Comparison of ENCODE assay signal across 9 mouse cellular contexts in the genomic region with DNA sequence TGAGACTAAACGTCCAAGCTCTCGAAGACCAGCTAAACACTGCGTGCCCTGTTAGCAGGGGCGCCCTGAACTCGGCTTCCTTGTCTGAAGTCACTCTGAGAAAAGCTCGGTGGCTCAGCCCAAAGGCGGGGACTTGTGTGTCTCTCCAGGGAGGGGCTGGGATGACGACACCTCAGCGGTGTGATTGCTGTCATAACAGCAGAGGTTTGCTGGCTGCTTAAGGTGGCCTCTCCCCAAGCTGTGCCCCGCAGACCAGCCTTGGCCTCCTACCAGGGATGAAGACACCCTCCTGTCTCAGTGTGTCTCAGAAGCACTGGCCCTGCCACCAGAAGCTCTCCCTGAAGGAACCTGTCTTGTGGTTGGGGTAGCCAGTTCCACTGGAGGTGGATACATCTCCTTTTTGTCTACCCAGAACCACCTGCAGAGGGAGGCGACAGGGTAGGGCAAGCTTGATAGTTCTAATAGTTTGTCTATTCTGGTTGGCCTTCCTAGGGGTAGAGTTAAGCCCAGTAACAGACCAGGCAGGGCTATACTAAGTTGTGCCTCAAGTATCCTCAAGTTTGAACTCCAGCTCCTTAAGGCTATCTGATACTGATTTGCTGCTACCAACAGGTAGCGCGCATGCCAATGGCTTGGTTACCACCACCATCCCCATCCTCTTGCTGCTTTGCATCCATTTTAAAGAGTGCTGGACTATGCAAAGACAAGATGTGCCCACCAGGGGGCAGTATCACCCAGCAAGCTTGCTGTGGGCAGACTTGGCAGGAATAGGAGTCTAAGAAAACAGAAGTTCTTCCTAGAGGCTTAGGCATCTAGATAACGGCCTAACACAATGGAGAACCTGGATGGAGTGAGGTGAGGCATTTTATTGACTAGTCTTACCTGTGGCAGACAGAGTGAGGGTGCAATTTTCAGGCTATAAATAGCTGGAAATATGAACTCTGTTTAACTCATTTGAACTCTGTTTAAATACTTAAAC.
A peak's percentile ranks its signal among the peaks of the same experiment; 100 is the strongest.
DNase-seq lines count a peak whose midpoint lies in the region; ATAC-seq and TF ChIP-seq lines count a peak whose summit lies in the region.
"Had no signal": no experiment of that assay in that cellular context is flagged by ENCODE, and none has a peak within 500 bp of the region (broad histone marks: within the 10 kb centered on the region; RNA-seq: fewer than 3 reads in every experiment).

No protein-coding gene starts in this region.

- H3K4me1 ChIP-seq in kidney, embryonic 15.5 days: no peaks in the 10 kb centered on the region
- H3K4me1 ChIP-seq in liver, adult 2 months (ENCODE audit: control insufficient read depth, insufficient read depth, low read length): no peaks in the 10 kb centered on the region
- H3K4me1 ChIP-seq: liver, embryonic 15.5 days had no signal

- H3ac ChIP-seq in C2C12 (ENCODE audit: control insufficient read depth, insufficient read length, low read depth): no peak overlapping the region

- H3K79me2 ChIP-seq in C2C12 (ENCODE audit: control insufficient read depth, insufficient read depth): no peaks in the 10 kb centered on the region
- H3K79me2 ChIP-seq in liver, adult 2 months (ENCODE audit: control insufficient read depth, insufficient read depth, low read length): no peaks in the 10 kb centered on the region

- no peak overlapping the region for H3K27ac ChIP-seq in kidney, embryonic 15.5 days
- no peak overlapping the region for H3K27ac ChIP-seq in liver, adult 2 months (replicated peaks; ENCODE audit: insufficient read depth, low read depth, low read length)
- H3K27ac ChIP-seq: liver, embryonic 15.5 days had no signal

- peak; percentile 71 for DNase-seq in T-cell, adult 2 months (ENCODE audit: low spot score)
- DNase-seq in cerebellum, postnatal 25 days: peak; percentile 84 to 91
- peak; percentile 74 for DNase-seq in gastrocnemius, postnatal 14 days
- DNase-seq in liver, adult 2 months (ENCODE audit: extremely low read depth, low read depth, low spot score): peak; percentile 46
- DNase-seq in right cerebral cortex, adult 18-20 months: peak; percentile 63
- DNase-seq in thymus, postnatal 4 days: peak; percentile 88

- WGBS in kidney, embryonic 15.5 days: 71% methylated on average over 14 of the region's 14 CpGs
- WGBS in liver, adult 2 months: 89% methylated on average over 14 of the region's 14 CpGs

- H3K4me2 ChIP-seq in kidney, embryonic 15.5 days: no peak overlapping the region
- H3K4me2 ChIP-seq: liver, embryonic 15.5 days had no signal

- intact Hi-C loops in gastrocnemius, postnatal 14 days (cut with DNase I; ENCODE audit: low total_unique reads): loop anchor here (2.0 kb wide), 1 partner anchor 162 kb away; no protein-coding TSS in a partner anchor

- TF ChIP-seq CTCF in C2C12 (IDR thresholded peaks at IDR 0.05; ENCODE audit: control insufficient read depth, insufficient read depth, insufficient read length): peak; percentile 66
- peak; percentile 80 for TF ChIP-seq CTCF in liver, adult 2 months (IDR thresholded peaks at IDR 0.05; ENCODE audit: low read depth, low read length)

- H3K4me3 ChIP-seq in C2C12 (ENCODE audit: insufficient read depth, poor library complexity, severe bottlenecking): no peak overlapping the region
- H3K4me3 ChIP-seq in kidney, embryonic 15.5 days (replicated peaks): no peak overlapping the region
- no peak overlapping the region for H3K4me3 ChIP-seq in liver, adult 2 months (ENCODE audit: insufficient read depth, low read depth, low read length)
- H3K4me3 ChIP-seq: liver, embryonic 15.5 days had no signal

- no peaks in the 10 kb centered on the region for H3K9me3 ChIP-seq in kidney, embryonic 15.5 days (replicated peaks)
- H3K9me3 ChIP-seq: liver, embryonic 15.5 days had no signal

- no peaks in the 10 kb centered on the region for H3K27me3 ChIP-seq in C2C12 (ENCODE audit: control insufficient read depth, insufficient read depth, insufficient read length)
- no peaks in the 10 kb centered on the region for H3K27me3 ChIP-seq in kidney, embryonic 15.5 days
- no peaks in the 10 kb centered on the region for H3K27me3 ChIP-seq in liver, adult 2 months (ENCODE audit: control insufficient read depth, insufficient read depth, low read length)
- H3K27me3 ChIP-seq: liver, embryonic 15.5 days had no signal

- peaks cover 13% of the 10 kb centered on the region for H3K36me3 ChIP-seq in C2C12 (ENCODE audit: control insufficient read depth, insufficient read depth)
- peaks cover 39% of the 10 kb centered on the region for H3K36me3 ChIP-seq in kidney, embryonic 15.5 days
- H3K36me3 ChIP-seq in liver, adult 2 months (ENCODE audit: control insufficient read depth, insufficient read depth, low read length): peaks cover 8% of the 10 kb centered on the region
- H3K36me3 ChIP-seq: liver, embryonic 15.5 days had no signal

- ATAC-seq in kidney, embryonic 15.5 days (replicated peaks; ENCODE audit: low FRiP score): peak; percentile 25; the same call in 1 of the 2 replicates

- no peak overlapping the region for H3K9ac ChIP-seq in kidney, embryonic 15.5 days
- H3K9ac ChIP-seq in liver, adult 2 months (ENCODE audit: low read depth, low read length): no peak overlapping the region
- H3K9ac ChIP-seq: liver, embryonic 15.5 days had no signal

- no peaks in the 10 kb centered on the region for H3K79me3 ChIP-seq in C2C12 (ENCODE audit: low read depth)

- TF ChIP-seq POLR2A in liver, adult 2 months (IDR thresholded peaks at IDR 0.05; ENCODE audit: extremely low read depth, insufficient read depth, low read length): no peak

TF ChIP-seq in C2C12, 6 proteins besides CTCF, POLR2A, EP300 and RAD21:
- TF ChIP-seq MYOG (IDR thresholded peaks at IDR 0.05; ENCODE audit: control insufficient read depth, extremely low read depth, insufficient read length) (no peak), MAX (IDR thresholded peaks at IDR 0.05) (no peak), CEBPB (IDR thresholded peaks at IDR 0.05; ENCODE audit: low read depth) (no peak), USF1 (IDR thresholded peaks at IDR 0.05; ENCODE audit: low read depth) (no peak), MYOD1 (IDR thresholded peaks at IDR 0.05; ENCODE audit: control insufficient read depth, insufficient read length, low read depth) (no peak), FOSL1 (IDR thresholded peaks at IDR 0.05; ENCODE audit: insufficient read depth, low read length, poor library complexity, severe bottlenecking) (no peak)
